Mouse (Mus musculus) embryonic facial prominence, embryonic 11.5 days (tissue): ENCODE measurements around the gene Maea. TPM values are rescaled to one million over a fixed set of nuclear protein-coding genes. Genes with fewer than 3 reads are reported as not detected.

ENCODE experiments used
- ATAC-seq: fragments of 200-750 bp; cut with Nextera tagmentation; replicated peaks from 2 replicates; pipeline ENCODE4 v1.8.0; 2017; ENCODE audit warnings: low read depth; ENCODE audit not compliant: insufficient number of reproducible peaks, low FRiP score, low TSS enrichment
- DNase-seq: peaks from one replicate; pipeline ENCODE4 v3.0.0-alpha.2; 2015; ENCODE audit warnings: low spot score
- H3K27ac ChIP-seq: fragments of 300-500 bp; sonication (generic); replicated peaks from 2 replicates; pipeline ENCODE4 v1.5.1; 2014; ENCODE audit warnings: mild to moderate bottlenecking, low read depth, low read length, control low read depth
- H3K27me3 ChIP-seq: fragments of 300-500 bp; sonication (generic); 2 replicates; pipeline ENCODE4 v1.6.1; 2014; ENCODE audit warnings: mild to moderate bottlenecking, low read length, moderate library complexity, mixed read lengths; ENCODE audit not compliant: control insufficient read depth, insufficient read depth
- H3K36me3 ChIP-seq: fragments of 300-500 bp; sonication (generic); replicated peaks from 2 replicates; pipeline ENCODE4 v1.6.1; 2014; ENCODE audit warnings: low read depth, mild to moderate bottlenecking, low read length, moderate library complexity, mixed read lengths; ENCODE audit not compliant: control insufficient read depth, insufficient read depth
- H3K4me1 ChIP-seq: fragments of 300-500 bp; sonication (generic); 2 replicates; pipeline ENCODE4 v1.6.1; 2014; ENCODE audit warnings: low read length, mixed read lengths; ENCODE audit not compliant: control insufficient read depth, insufficient read depth
- H3K4me2 ChIP-seq: fragments of 300-500 bp; sonication (generic); 2 replicates; pipeline ENCODE4 v1.6.1; 2014; ENCODE audit warnings: low read depth, mild to moderate bottlenecking, control low read depth, low read length, moderate library complexity
- H3K4me3 ChIP-seq: fragments of 300-500 bp; sonication (generic); 2 replicates; pipeline ENCODE4 v1.5.1; 2014; ENCODE audit warnings: low read depth, low read length, control low read depth
- H3K9ac ChIP-seq: fragments of 300-500 bp; sonication (generic); replicated peaks from 2 replicates; pipeline ENCODE4 v1.6.1; 2014; ENCODE audit warnings: mild to moderate bottlenecking, control low read depth, low read length
- H3K9me3 ChIP-seq: fragments of 300-500 bp; sonication (generic); replicated peaks from 2 replicates; pipeline ENCODE4 v1.6.1; 2016; ENCODE audit warnings: mild to moderate bottlenecking, low read length, inconsistent platforms, mixed read lengths; ENCODE audit not compliant: control insufficient read depth
- WGBS: fragments of 180-500 bp; shearing (Covaris S2); extraction: QIAGEN DNeasy Blood & Tissue Kit; methylation state at CpG from one replicate; pipeline ENCODE4 v1.1.7; 2014; 5-methylcytosine and 5-hydroxymethylcytosine counted together
- polyA plus RNA-seq: library from polyadenylated mRNA; unstranded; fragments of >200 nt; fragmentation: Nextera tagmentation; extraction: Ambion mirVana; gene quantifications from 2 replicates; pipeline ENCODE4 v1.2.1, GENCODE M21; 2014

The Maea gene
- polyA plus RNA-seq, 1 experiment from 2014 or later = 136 TPM

- WGBS = 92% methylated on average over 5 of the region's 5 CpGs
- DNase-seq = no peak
- no peak for ATAC-seq
- no peak overlapping the region for H3K4me3 ChIP-seq
- no peaks in the 10 kb centered on the region for H3K4me1 ChIP-seq
- H3K27ac ChIP-seq = no peak overlapping the region
- peaks cover 13% of the 10 kb centered on the region; the same call in 1 of the 2 replicates for H3K36me3 ChIP-seq
- no peak overlapping the region for H3K4me2 ChIP-seq
- H3K27me3 ChIP-seq = no peaks in the 10 kb centered on the region
- H3K9me3 ChIP-seq = no peaks in the 10 kb centered on the region
- H3K9ac ChIP-seq = no peak overlapping the region
These were observed 28.0 kb downstream of the Maea start for GRCm38 (mm10) chr5:33363263-33363662.

GRCm38 (mm10) chr5:33368651-33369050, 33.3 kb downstream of the Maea start:
- no peak for DNase-seq

GRCm38 (mm10) chr5:33371137-33371536, 35.8 kb downstream of the Maea start:
- Histone ChIP-seq H3K4me2 (no peak overlapping the region), H3K27ac (no peak overlapping the region), H3K9ac (no peak overlapping the region), H3K9me3 (no peaks in the 10 kb centered on the region), H3K4me3 (no peak overlapping the region), H3K36me3 (peaks cover 5% of the 10 kb centered on the region), H3K4me1 (no peaks in the 10 kb centered on the region), H3K27me3 (no peaks in the 10 kb centered on the region)
- ATAC-seq = no peak
- peak; percentile 30 for DNase-seq

More at GRCm38 (mm10) chr5:33368651-33369050, 33.3 kb downstream of the Maea start:
- Histone ChIP-seq H3K9me3 (no peaks in the 10 kb centered on the region), H3K4me2 (no peak overlapping the region), H3K4me3 (no peak overlapping the region), H3K27ac (no peak overlapping the region), H3K27me3 (no peaks in the 10 kb centered on the region), H3K36me3 (peaks cover 8% of the 10 kb centered on the region), H3K9ac (no peak overlapping the region), H3K4me1 (no peaks in the 10 kb centered on the region)
- WGBS = 85% methylated on average over 4 of the region's 4 CpGs
- ATAC-seq = no peak

GRCm38 (mm10) chr5:33371668-33372067, 36.4 kb downstream of the Maea start:
- Histone ChIP-seq H3K27ac (no peak overlapping the region), H3K9me3 (no peaks in the 10 kb centered on the region), H3K9ac (no peak overlapping the region), H3K36me3 (peaks cover 5% of the 10 kb centered on the region), H3K27me3 (no peaks in the 10 kb centered on the region), H3K4me2 (no peak overlapping the region), H3K4me3 (no peak overlapping the region), H3K4me1 (no peaks in the 10 kb centered on the region)
- ATAC-seq = no peak
- no peak for DNase-seq
- WGBS = 94% methylated on average over 4 of the region's 4 CpGs

DNA sequence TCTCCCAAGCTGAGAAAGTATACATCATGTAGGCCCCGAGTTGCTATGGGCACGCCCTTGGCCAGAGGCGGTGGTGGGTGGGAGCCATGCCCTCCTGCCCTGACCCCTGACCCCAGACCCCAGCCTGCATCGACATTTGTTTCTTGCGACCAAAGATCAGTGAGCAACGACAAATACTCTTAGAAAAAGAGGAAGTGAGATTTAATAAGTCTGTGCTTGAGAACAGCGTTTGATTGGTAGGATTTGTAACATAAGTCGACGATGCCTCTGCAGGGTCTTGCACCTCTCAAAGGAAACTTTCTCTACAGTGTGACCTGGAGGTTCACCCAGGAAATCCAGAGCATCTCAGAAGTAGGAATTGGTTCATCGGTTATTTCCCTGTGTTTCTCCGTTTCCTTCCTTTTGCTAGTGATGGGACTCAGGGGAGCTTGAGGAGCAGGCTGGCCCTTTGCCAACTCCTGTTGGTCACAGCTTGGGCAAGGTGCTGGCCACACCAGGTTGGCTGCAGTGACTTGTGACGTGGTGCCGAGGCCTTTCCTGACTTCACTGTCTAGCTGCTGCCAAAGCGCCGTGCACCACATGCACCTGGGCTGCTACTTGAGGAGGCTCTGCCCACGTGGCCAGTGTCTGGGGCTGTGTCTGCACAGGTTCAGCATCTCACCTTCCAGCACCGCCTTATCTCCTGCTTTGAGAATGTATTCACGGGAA, 37.2 kb downstream of the Maea start:
- WGBS = 79% methylated on average over 18 of the region's 18 CpGs
- ATAC-seq = no peak
- no peak overlapping the region for H3K4me3 ChIP-seq
- no peaks in the 10 kb centered on the region for H3K4me1 ChIP-seq
- no peaks in the 10 kb centered on the region for H3K27me3 ChIP-seq
- H3K36me3 ChIP-seq = peaks cover 5% of the 10 kb centered on the region
- H3K4me2 ChIP-seq = no peak overlapping the region
- no peaks in the 10 kb centered on the region for H3K9me3 ChIP-seq
- no peak overlapping the region for H3K9ac ChIP-seq
- no peak for DNase-seq
- H3K27ac ChIP-seq = no peak overlapping the region

- no peak overlapping the region for H3K9ac ChIP-seq
- H3K4me1 ChIP-seq = peaks cover 2% of the 10 kb centered on the region; the same call in 1 of the 2 replicates
- 72% methylated on average over 6 of the region's 6 CpGs for WGBS
- no peaks in the 10 kb centered on the region for H3K27me3 ChIP-seq
- DNase-seq = no peak
- no peak overlapping the region for H3K27ac ChIP-seq
- ATAC-seq = no peak
- H3K4me3 ChIP-seq = peak overlapping the region; percentile 59; the same call in 1 of the 2 replicates
- H3K4me2 ChIP-seq = peak overlapping the region; percentile 81
- H3K9me3 ChIP-seq = no peaks in the 10 kb centered on the region
- H3K36me3 ChIP-seq = peaks cover 5% of the 10 kb centered on the region
These were observed 41.9 kb downstream of the Maea start for GRCm38 (mm10) chr5:33377176-33377575.

GRCm38 (mm10) chr5:33377801-33378301, 42.5 kb downstream of the Maea start:
- Histone ChIP-seq H3K27ac (peak overlapping the region; percentile 89), H3K4me3 (peak overlapping the region; percentile 59), H3K9ac (peak overlapping the region; percentile 75), H3K4me1 (peaks cover 2% of the 10 kb centered on the region; the same call in 1 of the 2 replicates), H3K36me3 (peaks cover under 1% of the 10 kb centered on the region; the same call in 1 of the 2 replicates), H3K27me3 (no peaks in the 10 kb centered on the region), H3K9me3 (no peaks in the 10 kb centered on the region), H3K4me2 (peak overlapping the region; percentile 81)
- ATAC-seq (peak; percentile 25), DNase-seq (peak; percentile 51)
- 2% methylated on average over 21 of the region's 21 CpGs for WGBS

DNA sequence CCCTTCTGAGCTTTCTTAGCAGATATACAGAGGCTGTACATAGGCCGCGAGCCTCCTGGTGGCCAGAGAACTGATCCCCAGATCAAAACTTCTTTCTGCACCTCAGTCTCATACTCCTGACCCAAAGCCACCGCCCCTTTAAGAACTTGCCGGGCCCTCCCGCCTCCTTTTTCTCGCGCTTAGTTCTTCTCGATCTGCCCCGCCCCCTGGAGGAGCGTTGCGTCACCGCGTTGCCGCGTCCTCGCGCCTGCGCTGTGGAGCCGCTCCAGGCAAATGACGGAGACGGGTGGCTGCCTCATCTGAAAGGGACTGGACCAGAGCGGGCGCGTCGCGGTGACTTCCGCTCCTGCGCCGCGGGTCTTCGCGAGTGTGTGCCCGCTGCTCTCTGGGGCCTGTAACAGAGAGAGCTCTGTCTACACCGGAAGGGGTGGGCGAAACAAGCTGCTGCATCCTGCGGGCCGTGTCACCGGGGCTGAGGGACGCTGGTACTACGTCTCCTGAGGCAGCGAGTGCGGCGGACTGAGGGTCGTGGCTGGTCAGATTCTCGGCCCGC, 43.1 kb downstream of the Maea start, which contains the start of gene Uvssa:
TSS of gene Uvssa (plus strand) at position 248 of the 553 bp plus-strand sequence.
- DNase-seq = peak; percentile 100
- ATAC-seq = peak; percentile 97

More for the DNA sequence above, 43.1 kb downstream of the Maea start, which contains the start of gene Uvssa:
- under 1% methylated on average over 46 of the region's 46 CpGs for WGBS
- no peaks in the 10 kb centered on the region for H3K9me3 ChIP-seq
- no peaks in the 10 kb centered on the region for H3K27me3 ChIP-seq
- H3K36me3 ChIP-seq = no peaks in the 10 kb centered on the region
- peaks cover 2% of the 10 kb centered on the region; the same call in 1 of the 2 replicates for H3K4me1 ChIP-seq
- H3K4me2 ChIP-seq = peak within 1 kb of the TSS; percentile 81
- H3K4me3 ChIP-seq = peak within 1 kb of the TSS; percentile 59
- H3K9ac ChIP-seq = peak within 1 kb of the TSS; percentile 75
- H3K27ac ChIP-seq = peak within 1 kb of the TSS; percentile 89
